Mouse (Mus musculus): ENCODE results near the gene Dnah7c.
A peak's percentile ranks its signal among the peaks of the same experiment; 100 is the strongest.
"Not testable (repeated sequence)": the region's sequence is repeated elsewhere in the genome, so short reads cannot be mapped to it uniquely, and the experiment has no call there.

The Dnah7c gene

DNA sequence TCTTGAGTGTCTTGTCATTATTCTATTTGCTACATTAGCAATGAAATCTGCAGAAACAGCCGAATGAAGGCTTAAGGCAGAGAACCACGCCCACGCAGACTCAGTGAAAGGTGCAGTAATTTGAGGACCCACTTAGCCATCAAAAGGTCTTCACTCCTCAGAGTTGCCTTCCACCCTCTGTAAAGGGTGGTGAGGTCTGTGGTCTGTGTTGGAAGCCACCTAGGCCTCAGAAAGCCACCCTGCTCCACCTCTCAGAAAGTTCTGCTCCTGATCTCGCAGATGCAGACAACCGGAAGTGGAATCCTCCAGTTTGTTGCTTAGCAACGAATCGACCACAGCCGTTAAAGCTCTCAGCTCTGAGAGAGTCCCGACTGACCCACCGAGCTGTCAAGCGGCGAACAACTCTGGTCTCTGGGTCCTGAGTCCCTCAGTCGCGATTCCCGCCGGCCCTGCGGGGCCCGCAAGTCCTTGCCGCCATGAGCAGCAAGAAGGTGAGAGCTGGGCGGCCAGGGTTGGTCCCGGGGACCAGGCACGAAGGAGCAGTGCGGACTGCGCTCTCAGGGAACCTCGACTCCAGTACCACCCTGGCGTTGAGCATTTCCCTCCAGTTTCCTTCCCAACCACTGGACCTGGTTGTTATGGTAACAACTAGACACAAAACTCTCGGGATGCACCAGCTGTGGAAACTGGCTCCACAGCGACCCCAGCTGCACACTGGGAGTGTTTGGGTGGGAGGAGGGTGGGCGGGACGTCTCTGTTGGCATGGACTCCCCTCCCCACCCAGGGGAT, at the start of gene Dnah7c:
Dnah7c (plus strand) TSS at position 456 of the 789 bp plus-strand sequence.
- no peak for DNase-seq (ENCODE audit: low spot score)

DNA sequence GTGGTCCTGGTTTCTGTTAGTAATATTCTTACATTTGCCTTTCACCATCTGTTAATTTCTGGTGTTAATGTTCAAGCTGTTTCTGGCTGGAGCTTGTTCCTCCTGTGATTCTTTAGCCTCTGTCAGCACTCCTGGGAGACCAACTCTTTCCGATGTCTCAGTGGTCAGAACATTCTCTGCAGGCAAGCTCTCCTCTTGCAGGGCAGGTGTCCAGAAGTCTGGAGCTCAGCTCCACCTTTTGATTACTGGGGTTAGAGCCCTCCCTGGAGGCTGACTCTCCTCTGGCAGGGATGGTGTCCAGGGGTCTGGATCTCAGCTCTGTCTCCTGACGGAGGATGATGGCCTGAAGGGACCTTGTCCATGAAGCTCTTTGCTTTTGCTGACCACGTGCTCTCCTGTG, 44.8 kb upstream of the Dnah7c start:
- DNase-seq (ENCODE audit: low spot score), result not testable (repeated sequence)

GRCm38 (mm10) chr1:46394681-46395297, 30.6 kb upstream of the Dnah7c start:
- DNase-seq (ENCODE audit: low spot score), result not testable (repeated sequence)

- DNase-seq (ENCODE audit: low spot score), result no peak
Observed at GRCm38 (mm10) chr1:46408324-46409115, 16.9 kb upstream of the Dnah7c start.

GRCm38 (mm10) chr1:46414798-46415197, 10.6 kb upstream of the Dnah7c start:
- not testable (repeated sequence) for DNase-seq (ENCODE audit: low spot score)

- not testable (repeated sequence) for DNase-seq (ENCODE audit: low spot score)
Observed at GRCm38 (mm10) chr1:46416946-46417345, 8.4 kb upstream of the Dnah7c start.

DNA sequence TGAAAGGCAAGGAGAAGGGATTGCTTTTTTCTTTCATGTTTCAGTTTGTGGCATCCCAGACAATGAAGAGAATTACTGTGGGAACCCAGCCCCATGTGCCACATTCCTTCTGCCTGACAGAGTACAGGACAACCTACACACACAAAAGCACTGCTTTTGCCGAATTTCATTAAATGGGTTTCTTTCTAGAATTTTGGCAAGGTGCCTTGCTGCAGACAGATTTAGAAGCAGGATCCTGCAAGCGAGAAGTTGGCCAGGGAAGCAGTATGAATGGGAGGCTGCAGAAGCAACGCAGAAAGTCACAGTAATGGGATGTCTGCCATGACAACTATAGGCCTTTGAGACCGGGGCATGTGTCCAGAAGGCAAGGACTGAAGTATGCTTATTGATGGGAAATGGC, 6.4 kb upstream of the Dnah7c start:
- DNase-seq (ENCODE audit: low spot score), result not testable (repeated sequence)

DNA sequence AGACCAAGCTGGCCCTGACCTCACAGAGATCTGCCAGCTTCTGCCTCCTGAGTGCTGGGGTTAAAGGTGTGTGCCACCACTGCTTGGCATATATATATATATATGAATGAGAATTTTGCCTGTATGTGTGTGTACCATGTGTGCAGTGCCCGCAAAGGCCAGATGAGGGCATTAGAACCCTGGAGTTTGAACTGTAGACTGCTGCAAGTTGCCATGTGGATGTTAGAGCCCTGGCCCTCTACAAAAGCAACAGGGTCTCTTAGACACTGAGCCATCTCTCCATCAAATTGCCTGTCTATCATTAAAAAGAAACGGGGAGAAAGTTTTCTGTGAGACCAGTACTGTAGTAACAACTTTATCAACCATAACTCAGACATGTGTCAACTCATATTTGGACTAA, 3.0 kb downstream of the Dnah7c start:
- DNase-seq (ENCODE audit: low spot score), result no peak

DNA sequence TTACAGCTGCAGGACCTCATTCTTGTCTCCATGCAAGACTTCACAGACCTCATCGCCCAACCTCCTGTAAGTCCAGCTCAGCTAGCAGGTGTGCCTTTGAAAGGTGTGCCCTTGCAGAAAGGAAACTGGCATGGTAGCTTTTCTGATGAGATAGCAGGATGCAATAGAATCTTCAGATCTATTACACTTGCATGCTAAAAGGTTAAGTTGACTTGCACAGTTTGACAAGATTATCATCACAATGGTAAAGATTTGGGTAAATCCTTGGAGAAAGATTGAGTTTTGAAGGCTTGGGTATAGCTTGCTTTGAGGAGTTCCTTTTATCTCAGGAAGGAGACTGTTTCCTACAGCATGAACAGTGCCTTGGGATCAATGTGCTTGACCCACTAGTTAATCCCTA, 89.3 kb downstream of the Dnah7c start:
- not testable (repeated sequence) for DNase-seq (ENCODE audit: low spot score)

GRCm38 (mm10) chr1:46521032-46521431, 95.6 kb downstream of the Dnah7c start:
- no peak for DNase-seq (ENCODE audit: low spot score)

- DNase-seq (ENCODE audit: low spot score), result not testable (repeated sequence)
Observed at GRCm38 (mm10) chr1:46526537-46526936, 101.1 kb downstream of the Dnah7c start.

DNA sequence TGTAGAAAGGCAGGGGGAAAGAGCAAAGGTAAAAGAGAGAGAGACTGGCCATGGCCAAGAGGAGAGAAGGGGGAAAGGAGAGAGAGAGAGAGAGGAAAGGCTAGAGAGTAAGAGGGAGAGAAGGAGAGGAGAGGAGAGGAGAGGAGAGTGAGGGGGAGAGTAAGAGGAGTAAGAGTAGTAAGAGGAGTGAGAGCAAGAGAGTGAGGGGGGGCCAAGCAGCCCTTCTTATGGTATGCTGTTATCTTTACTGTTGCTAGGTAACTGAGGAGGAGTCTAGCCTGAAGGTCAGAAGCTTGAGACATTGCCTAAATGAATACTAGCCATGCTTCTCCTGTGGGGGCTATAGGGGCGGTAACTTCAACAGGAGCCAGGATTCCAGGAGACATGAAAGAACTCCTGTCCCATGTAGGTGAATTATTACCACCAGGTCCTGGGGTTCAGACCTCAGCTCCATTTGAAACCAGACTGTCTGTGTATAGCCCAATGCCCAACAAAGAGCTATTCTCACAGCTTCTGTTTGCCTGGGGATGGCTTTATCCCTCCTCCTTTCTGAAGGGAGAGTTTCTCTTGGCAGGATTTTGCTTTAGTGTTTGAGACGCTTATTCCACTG, 119.5 kb downstream of the Dnah7c start:
- no peak for DNase-seq (ENCODE audit: low spot score)

GRCm38 (mm10) chr1:46580385-46580784, 155.0 kb downstream of the Dnah7c start:
- peak; percentile 33 for DNase-seq (ENCODE audit: low spot score)

DNA sequence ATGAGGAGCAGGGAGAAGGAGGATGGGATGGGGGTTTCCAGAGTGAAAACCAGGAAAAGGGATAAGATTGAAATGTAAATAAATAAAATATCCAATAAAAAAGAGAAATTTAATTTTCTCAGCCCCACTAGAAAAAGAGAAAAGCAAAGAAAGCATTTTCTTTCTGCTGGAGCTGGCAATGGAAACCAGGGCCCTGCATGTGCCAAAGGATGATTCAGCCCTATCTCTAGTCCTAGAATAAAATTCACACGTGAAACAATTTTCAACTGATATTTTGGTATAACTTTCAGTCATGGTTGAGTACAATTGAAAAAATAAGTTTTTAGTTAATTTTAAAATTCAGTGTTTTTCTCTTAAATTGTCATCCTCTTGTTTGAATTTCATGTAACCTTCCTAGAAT, 168.4 kb downstream of the Dnah7c start:
- peak; percentile 0 for DNase-seq (ENCODE audit: low spot score)

DNA sequence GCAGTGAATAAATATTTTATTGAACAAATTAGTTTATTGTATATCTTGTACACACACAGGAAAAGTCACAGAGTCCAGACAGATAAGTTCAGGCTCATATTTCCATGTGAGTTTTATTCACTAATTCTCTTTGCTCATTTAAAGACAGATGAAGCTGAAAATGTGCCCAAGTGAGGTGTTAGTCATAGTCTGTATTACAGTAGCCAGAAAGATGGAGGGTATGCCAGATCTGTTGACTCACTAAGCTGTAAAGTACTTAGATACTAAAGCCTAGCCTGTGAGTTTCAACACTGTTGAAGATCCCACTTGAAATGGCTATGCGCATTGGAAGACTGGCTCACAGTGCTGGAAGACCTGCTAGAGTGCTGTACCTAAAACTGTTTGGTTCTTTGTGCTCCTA, 171.0 kb downstream of the Dnah7c start:
- DNase-seq (ENCODE audit: low spot score), result peak; percentile 8

- no peak for DNase-seq (ENCODE audit: low spot score)
Observed at GRCm38 (mm10) chr1:46620331-46620730, 194.9 kb downstream of the Dnah7c start.

DNA sequence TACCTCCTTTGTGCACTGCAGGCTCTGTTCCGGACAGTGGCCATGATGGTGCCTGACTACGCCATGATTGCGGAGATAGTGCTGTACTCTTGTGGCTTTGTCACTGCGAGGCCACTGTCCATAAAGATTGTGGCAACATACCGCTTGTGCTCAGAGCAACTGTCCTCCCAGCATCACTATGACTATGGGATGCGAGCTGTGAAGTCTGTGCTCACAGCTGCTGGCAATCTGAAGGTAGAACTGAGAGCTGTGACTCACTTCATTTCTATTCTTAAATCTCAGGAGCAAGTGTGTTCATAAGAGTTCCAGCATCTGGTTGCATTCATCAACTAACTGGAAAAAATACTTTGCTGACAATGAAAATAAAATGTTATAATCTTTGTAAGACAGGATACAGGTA, 200.5 kb downstream of the Dnah7c start:
- DNase-seq (ENCODE audit: low spot score), result not testable (repeated sequence)

DNA sequence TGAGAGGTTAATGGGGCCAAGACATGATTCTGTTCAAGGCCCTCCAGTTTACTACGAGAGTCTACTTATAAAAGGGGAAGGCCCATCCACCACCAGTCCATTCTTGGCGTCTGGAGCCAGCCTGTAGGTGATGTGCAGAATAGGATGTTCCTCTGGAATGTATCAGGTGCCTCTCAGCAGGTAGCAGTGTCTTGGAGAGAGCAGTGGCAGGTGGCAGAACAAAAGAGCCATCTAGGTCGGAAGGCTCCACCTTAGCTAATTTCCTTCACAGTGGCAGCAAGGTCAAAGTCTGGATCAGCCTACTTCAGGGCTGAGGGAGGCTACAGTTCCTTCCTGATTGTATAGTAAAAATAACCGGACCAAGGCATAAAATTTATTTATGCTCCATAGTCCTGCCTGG, 224.4 kb downstream of the Dnah7c start:
- DNase-seq (ENCODE audit: low spot score), result not testable (repeated sequence)

DNA sequence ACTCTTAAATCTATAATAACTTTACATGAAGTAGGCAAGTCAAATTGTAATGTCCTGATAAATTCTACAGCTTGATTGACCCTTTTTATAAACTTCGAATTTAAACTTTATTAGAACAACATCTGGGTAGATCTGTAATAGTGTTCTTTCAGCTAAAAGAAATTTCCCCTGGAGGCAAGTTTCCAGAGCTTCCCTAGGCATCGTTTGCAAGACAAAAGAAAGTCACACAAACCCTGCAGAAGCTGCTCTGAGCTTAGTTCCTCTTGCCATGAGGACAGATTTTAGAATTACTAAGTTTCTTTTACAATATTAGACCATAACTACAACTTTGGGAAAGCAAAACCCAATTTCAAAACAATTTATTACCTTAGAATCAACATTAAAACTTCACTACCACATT, 227.3 kb downstream of the Dnah7c start:
- not testable (repeated sequence) for DNase-seq (ENCODE audit: low spot score)

DNA sequence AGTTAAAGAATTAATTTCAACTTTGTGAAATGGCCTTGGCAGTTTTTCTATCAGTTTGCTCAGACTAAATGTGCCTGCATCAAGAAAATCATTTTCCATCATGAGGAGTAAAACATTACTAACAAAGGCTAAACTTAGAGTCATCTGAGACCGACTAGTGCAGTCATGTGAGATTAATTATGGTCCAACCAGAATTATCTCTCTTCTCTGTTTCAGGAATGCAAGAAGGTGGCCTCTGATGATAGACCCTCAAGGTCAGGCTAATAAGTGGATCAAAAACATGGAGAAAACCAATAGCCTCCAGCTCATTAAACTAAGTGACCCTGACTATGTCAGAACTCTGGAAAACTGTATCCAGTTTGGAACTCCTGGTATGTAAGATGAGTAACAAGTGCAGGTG, 299.4 kb downstream of the Dnah7c start:
- not testable (repeated sequence) for DNase-seq (ENCODE audit: low spot score)

GRCm38 (mm10) chr1:46725266-46725665, 299.9 kb downstream of the Dnah7c start:
- DNase-seq (ENCODE audit: low spot score), result no peak

GRCm38 (mm10) chr1:46725719-46726118, 300.3 kb downstream of the Dnah7c start:
- DNase-seq (ENCODE audit: low spot score), result not testable (repeated sequence)

All from layer of hippocampus, adult 9-10 months (tissue).